Mouse (Mus musculus): ENCODE results near the gene Tmem234. TPM values are rescaled to one million over a fixed set of nuclear protein-coding genes. Genes with fewer than 3 reads are reported as not detected.
A peak's percentile ranks its signal among the peaks of the same experiment; 100 is the strongest.

Tmem234 gene
- total RNA-seq, 1 experiment from 2014 or later = 164 TPM

DNA sequence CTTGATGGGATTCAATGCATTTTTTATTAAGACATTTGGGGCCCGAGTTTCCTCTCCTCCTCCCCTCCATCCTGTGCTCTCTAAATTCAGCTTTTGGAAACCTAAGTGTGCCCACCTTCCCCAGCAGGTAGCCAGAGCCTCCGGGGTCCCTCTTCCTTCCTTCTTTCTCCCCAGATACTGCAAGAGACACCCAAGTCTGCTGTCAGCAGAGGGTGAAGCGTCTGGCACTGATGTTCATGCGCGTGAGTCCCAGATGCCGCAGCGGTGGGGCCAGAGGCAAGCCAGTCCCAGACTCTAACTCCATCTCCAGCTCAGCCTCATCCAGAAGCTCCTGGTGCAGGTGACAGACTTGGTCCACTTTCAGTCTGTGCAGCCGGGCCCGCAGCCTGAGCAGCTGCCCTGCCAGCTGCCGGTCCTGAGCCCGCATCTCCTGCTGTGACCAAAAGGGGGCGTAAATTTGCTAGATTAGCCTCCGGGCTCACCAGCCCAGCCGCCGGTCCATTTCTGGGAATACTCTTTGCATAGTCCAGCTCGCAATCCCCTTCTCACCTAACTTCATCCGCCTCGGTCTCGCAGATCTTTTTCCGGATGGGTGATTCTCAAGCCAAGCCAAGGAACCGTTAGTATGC lies 23.5 kb upstream of the Tmem234 start:
- peak; percentile 23; the same call in 1 of the 2 replicates for ATAC-seq (ENCODE audit: extremely low read depth, insufficient number of reproducible peaks, low FRiP score, poor library complexity, severe bottlenecking)

- ATAC-seq (ENCODE audit: extremely low read depth, insufficient number of reproducible peaks, low FRiP score, poor library complexity, severe bottlenecking) = no peak
These were observed 22.8 kb upstream of the Tmem234 start for GRCm38 (mm10) chr4:129577688-129578087.

GRCm38 (mm10) chr4:129578466-129578865 lies 22.0 kb upstream of the Tmem234 start, which contains the start of gene Fam167b:
TSS of gene Fam167b (minus strand) at chr4:129578549.
- ATAC-seq (ENCODE audit: extremely low read depth, insufficient number of reproducible peaks, low FRiP score, poor library complexity, severe bottlenecking) = no peak

DNA sequence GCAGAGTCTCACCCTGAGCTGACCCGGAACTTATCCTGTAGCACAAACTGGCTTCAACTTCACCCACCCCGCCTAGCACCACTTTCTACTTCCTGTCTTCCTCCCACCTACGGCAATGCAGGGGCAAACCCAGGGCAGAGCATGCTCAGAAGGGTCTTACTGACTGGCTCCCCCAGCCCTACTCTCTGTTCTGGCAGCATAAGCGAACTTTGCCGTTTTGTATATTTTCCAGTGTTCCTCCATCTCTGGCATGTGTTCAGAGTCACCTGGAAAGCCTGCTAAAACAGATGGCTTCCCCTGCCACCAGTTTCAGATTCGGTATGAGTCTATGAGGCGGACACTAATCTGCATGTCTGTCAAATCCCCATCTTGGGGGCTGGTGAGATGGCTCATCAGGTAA lies 20.1 kb upstream of the Tmem234 start:
- 0 out of 2 replicates have a peak, but pooled peaks have one; percentile 14 for ATAC-seq (ENCODE audit: extremely low read depth, insufficient number of reproducible peaks, low FRiP score, poor library complexity, severe bottlenecking)

DNA sequence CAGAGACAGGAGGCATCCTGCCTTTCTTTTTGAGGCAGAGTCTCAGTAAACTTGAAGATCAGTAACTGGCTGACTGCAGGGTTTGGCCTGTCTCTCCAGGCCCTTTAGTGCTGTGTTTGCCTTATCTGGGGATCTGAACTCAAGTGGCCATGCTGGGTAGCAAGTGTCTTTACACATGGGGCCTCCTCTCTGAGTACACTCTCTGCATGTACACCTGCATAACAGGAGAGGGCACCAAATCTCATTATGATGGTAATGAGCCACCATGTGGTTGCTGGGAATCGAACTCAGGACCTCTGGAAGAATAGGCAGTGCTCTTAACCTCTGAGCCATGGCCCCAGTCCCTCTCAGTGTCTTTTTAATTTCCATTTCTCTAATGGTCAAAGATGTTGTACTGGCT lies 18.2 kb upstream of the Tmem234 start:
- ATAC-seq (ENCODE audit: extremely low read depth, insufficient number of reproducible peaks, low FRiP score, poor library complexity, severe bottlenecking) = no peak

DNA sequence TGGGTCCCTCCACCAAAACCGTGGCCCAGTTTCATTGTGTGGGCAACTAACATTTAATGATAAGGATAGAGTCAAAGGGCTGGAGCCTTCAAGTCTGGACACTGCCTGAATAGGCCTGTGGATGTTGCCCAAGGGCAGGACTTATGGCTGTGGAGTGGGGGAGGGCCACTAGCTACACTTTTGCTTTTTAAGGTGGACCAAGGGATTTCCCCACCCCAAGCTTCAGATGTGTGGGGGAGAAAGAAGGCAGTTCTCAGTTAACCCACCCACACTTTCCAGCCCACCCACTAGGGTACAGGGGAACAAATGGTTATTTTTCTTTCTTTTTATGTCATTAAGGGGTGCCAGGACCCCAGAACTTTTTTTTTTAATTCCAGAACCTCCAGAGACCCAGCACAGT lies 16.1 kb upstream of the Tmem234 start:
- ATAC-seq (ENCODE audit: extremely low read depth, insufficient number of reproducible peaks, low FRiP score, poor library complexity, severe bottlenecking) = no peak

DNA sequence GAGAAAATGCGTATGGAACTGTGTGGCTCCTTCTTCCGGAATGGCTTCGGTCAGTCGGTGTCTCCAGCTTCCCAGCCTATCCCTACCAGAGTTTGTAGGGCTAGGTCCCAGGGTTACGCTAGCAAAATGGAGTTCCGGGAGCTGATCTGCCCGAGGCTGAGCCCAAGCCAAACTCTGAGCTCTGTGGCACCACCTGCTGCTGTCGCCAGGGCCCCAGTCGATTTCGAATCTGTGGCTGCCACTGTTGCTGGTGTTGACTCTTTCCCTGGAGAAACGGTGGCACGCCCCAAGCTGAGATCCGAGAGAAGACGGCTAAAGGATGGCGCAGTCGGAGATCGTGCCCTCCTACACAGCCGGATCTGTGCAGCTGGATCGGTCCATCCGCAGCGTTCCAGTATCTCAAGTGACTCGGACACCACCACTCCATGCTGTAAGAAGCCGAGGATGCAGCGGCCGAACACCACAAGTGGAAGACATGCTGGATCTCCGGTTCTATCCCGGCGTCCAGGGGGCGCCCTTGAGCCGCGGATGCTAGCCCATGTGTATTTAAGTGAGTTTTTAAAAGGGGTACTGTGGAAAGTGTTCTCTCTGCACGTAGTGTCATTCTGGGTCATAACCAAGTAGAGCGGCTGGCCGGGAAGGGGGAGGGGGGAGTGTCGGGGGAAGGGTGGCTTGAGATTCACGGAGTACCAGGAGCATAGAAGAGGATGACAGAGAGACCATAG lies 15.4 kb upstream of the Tmem234 start:
- ATAC-seq (ENCODE audit: extremely low read depth, insufficient number of reproducible peaks, low FRiP score, poor library complexity, severe bottlenecking) = peak; percentile 78

GRCm38 (mm10) chr4:129585773-129586172 lies 14.7 kb upstream of the Tmem234 start:
- ATAC-seq (ENCODE audit: extremely low read depth, insufficient number of reproducible peaks, low FRiP score, poor library complexity, severe bottlenecking) = no peak

DNA sequence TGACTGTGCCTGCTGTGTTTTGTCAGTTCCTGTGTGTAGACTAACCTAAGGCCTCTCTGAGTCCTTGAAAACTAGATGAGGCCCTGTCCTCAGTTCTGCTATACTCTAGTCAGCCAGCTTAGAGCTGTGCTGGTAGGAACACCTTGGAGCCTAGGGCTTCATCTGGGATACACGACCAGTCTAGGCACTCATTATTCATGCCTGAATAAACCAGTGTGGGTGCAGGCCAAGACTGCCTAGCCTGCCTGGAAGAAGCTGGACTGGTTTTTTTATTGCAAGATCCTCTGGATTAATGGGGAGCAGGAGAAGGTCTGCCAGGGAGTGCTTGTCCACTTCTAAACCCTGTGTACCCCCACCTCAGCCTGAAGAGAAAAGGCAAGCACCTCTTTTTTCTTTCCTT lies 13.5 kb upstream of the Tmem234 start:
- ATAC-seq (ENCODE audit: extremely low read depth, insufficient number of reproducible peaks, low FRiP score, poor library complexity, severe bottlenecking) = no peak

- ATAC-seq (ENCODE audit: extremely low read depth, insufficient number of reproducible peaks, low FRiP score, poor library complexity, severe bottlenecking) = no peak
These were observed 11.6 kb upstream of the Tmem234 start for GRCm38 (mm10) chr4:129588865-129589264.

GRCm38 (mm10) chr4:129608426-129609025 lies 8.1 kb downstream of the Tmem234 start:
- peak; percentile 96 for ATAC-seq (ENCODE audit: extremely low read depth, insufficient number of reproducible peaks, low FRiP score, poor library complexity, severe bottlenecking)

DNA sequence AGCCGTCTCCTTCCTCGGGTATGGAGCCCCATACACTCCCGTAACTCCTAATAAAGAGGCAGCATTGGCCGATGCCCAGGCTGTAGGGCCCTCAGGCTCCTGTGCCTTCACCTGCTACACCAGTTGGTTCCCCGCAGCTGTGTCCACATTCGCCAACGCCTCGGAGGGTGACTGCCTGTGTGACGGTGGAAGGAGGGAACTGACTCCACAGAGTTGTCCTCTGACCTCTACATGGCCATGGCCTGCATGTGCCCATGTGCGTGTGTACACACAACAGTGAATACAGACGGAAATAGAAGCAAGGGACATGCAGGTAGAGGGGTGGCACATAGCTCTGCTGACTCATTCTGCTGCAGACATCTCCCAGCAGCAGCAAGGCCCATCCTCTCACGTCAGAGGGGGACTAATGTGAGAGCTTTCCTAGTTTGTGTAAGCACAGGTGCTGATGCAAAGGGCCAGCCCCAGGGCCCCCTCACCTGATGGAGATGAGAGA lies 8.7 kb downstream of the Tmem234 start:
- ATAC-seq (ENCODE audit: extremely low read depth, insufficient number of reproducible peaks, low FRiP score, poor library complexity, severe bottlenecking) = no peak

DNA sequence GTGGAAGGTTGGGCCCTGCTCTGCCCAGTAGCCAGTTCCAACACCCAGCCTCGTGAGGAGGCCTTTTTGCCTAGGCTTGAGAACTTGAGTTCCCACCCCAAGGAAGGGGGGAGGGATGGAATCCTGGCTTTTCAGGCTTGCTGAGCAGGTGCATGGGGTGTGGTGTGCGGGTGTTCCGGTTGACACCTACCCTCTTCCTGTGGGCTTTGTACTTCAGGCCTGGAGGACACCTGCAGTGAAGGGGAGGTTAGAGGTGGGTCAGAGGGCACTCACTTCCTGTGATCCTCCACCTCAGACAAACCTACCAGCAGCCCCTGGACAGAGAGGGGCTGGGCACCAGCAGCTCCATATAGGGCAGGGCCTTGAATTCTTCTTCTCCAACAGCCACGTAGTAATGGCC lies 9.6 kb downstream of the Tmem234 start:
- ATAC-seq (ENCODE audit: extremely low read depth, insufficient number of reproducible peaks, low FRiP score, poor library complexity, severe bottlenecking) = no peak

- no peak for ATAC-seq (ENCODE audit: extremely low read depth, insufficient number of reproducible peaks, low FRiP score, poor library complexity, severe bottlenecking)
These were observed 10.0 kb downstream of the Tmem234 start for GRCm38 (mm10) chr4:129610472-129610871.

DNA sequence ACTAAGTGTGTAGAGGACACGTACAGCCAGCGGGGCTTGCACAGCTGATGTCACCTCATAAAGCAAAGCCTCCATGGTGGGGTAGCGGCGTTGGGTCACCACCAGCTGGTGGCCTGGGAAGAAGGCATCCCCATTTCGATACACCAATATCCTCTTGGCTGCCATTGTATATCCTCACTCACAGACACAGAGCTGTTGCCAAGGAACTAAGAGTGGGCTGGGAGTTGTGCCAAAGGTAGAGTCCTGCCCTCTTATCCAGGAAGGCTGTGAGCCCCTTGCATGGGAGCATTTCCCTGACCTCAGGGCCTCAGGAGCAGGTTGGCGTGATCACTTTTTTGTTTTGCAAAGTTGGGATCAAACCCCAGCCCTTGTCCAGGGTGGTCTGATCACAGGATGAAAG lies 13.6 kb downstream of the Tmem234 start, which contains the start of gene Dcdc2b:
Gene Dcdc2b (minus strand): TSS at position 165 of the 400 bp plus-strand sequence.
- no peak for ATAC-seq (ENCODE audit: extremely low read depth, insufficient number of reproducible peaks, low FRiP score, poor library complexity, severe bottlenecking)

- no peak for ATAC-seq (ENCODE audit: extremely low read depth, insufficient number of reproducible peaks, low FRiP score, poor library complexity, severe bottlenecking)
These were observed 15.4 kb downstream of the Tmem234 start for GRCm38 (mm10) chr4:129615801-129616290.

DNA sequence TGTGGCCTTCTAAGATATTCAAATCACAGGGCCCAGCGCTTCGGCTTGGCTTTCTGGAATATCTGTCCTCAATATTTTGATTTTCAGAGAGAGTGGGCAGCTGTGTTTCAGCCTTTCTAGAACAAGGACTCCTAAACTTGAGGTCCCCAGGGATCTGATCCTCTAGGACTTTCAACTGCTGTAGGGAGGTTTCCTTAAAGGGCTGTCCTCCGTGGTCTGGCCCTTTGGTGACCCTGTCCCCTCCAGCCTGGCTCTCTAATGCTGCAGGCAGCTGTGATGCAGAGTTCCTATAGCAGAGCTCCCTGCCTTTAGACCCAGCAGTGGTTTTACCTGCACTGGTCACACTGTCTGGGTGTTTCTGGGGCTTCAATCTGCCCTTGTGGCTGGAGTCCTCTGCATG lies 16.2 kb downstream of the Tmem234 start:
- no peak for ATAC-seq (ENCODE audit: extremely low read depth, insufficient number of reproducible peaks, low FRiP score, poor library complexity, severe bottlenecking)

- ATAC-seq (ENCODE audit: extremely low read depth, insufficient number of reproducible peaks, low FRiP score, poor library complexity, severe bottlenecking) = no peak
These were observed 16.7 kb downstream of the Tmem234 start for GRCm38 (mm10) chr4:129617121-129617641.

GRCm38 (mm10) chr4:129618031-129618430 lies 17.6 kb downstream of the Tmem234 start:
- no peak for ATAC-seq (ENCODE audit: extremely low read depth, insufficient number of reproducible peaks, low FRiP score, poor library complexity, severe bottlenecking)

Measured in neutrophil, adult 5-6 weeks (primary cell).